Mouse (Mus musculus) liver, embryonic 14.5 days (tissue): ENCODE measurements at regions not wholly inside any gene's neighbourhood (a gene's known extent, or its start where the extent isn't known, plus 50 kb on each side); places are given as distances from the start of the nearest gene placed in this dataset.

ENCODE experiments used
- CTCF ChIP-seq: IDR thresholded peaks from 2 replicates; pipeline ENCODE4 v1.5.1; 2016; ENCODE audit warnings: antibody characterized with exemption, low read depth, control low read depth
- EP300 ChIP-seq: IDR thresholded peaks from 2 replicates; pipeline ENCODE4 v1.6.1; 2016; ENCODE audit warnings: antibody characterized with exemption, low read depth

DNA sequence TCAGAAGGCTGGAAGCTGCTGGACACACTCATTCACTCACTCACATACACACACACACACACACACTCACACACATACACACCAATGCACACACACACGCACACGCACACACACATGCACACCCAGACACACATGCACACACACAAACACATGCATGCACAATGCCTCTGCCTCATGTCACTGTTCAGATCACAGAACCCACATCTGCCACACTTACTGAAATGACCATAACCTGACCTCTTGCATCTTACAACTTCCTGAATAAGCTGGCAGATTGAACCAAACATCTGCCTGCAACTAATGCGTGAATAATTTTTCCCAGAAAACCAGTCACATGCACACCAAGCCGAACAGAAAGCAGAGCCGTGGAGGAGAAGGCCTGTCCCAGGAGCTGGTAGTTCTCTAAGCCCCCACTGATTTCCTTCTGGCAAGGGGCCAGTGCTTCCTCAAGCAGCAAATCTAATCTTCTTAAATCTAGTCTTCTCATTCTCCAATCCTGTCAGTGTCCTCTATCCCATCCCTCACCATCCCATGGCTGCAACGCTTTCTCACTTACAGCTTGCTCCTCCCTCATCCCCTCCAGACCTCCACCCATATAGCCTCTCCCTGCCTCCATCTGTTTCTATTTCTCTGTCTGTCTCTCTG, 51.1 kb upstream of the Mbnl2 start:
- TF ChIP-seq CTCF (no peak), EP300 (no peak)
